Mouse (Mus musculus): ENCODE measurements around the gene Mboat2. TPM values are rescaled to one million over a fixed set of nuclear protein-coding genes. Genes with fewer than 3 reads are reported as not detected.

Mboat2 gene
- total and polyA plus RNA-seq, 3 experiments, result 0.20 to 1.6 (median 0.98) TPM

- no peak for ATAC-seq (ENCODE audit: extremely low read depth, insufficient number of reproducible peaks, low FRiP score, poor library complexity, severe bottlenecking)
- H3K4me1 ChIP-seq (ENCODE audit: insufficient read depth, low read depth, low read length), result peaks cover 46% of the 10 kb centered on the region
- no peak for DNase-seq (ENCODE audit: low spot score)
- peaks cover 9% of the 10 kb centered on the region for H3K36me3 ChIP-seq (replicated peaks)
- no peak overlapping the region for H3K4me3 ChIP-seq (ENCODE audit: low read depth, low read length)
- H3K9me3 ChIP-seq (replicated peaks), result no peaks in the 10 kb centered on the region
- no peak for TF ChIP-seq TAL1 (conservative IDR thresholded peaks at IDR 0.05; ENCODE audit: low read depth, low read length)
- no peak for TF ChIP-seq GATA2 (IDR thresholded peaks at IDR 0.05; ENCODE audit: borderline replicate concordance, low read depth, low read length)
- no peak for TF ChIP-seq CTCF (IDR thresholded peaks at IDR 0.05; ENCODE audit: low read depth, low read length)
- no peak for TF ChIP-seq POLR2AphosphoS5 (IDR thresholded peaks at IDR 0.05; ENCODE audit: insufficient replicate concordance, low read depth, low read length)
- no peak for TF ChIP-seq GATA1 (IDR thresholded peaks at IDR 0.05; ENCODE audit: borderline replicate concordance, low read length)
- H3K27me3 ChIP-seq (ENCODE audit: insufficient read depth, low read length), result no peaks in the 10 kb centered on the region
These were observed 47.4 kb downstream of the Mboat2 start for GRCm38 (mm10) chr12:24878090-24878489.

DNA sequence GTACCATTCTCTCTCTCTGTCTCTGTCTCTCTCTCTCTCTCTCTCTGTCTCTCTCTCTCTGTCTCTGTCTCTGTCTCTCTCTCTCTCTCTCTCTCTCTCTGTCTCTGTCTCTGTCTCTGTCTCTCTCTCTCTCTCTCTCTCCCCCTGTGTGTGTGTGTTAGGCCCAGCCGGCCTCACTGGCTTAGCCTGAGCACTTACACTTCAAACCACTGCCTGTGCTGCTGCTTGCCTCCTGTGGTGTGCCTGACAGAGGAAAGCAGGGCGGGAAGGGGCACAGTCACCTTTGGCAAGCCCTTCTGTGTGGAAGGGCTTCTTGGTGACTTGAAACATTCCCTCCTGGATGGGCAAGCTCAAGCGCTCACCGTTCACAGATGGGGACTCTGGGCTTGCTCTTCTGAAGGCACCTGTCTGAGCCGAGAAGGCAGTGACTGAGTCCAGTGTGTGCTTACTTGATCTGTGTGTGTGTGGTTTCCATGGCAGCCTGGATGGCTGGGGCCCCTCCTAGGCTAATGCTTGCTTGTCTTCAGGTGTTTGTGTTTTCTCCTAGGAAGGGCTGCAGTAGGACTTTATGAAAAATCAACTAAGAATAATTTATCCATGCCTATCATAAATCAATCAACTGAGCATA, 48.2 kb downstream of the Mboat2 start:
- no peak overlapping the region; the same call in 1 of the 2 replicates for H3K4me3 ChIP-seq (ENCODE audit: low read depth, low read length)
- H3K27me3 ChIP-seq (ENCODE audit: insufficient read depth, low read length), result no peaks in the 10 kb centered on the region
- DNase-seq (ENCODE audit: low spot score) (no peak), ATAC-seq (ENCODE audit: extremely low read depth, insufficient number of reproducible peaks, low FRiP score, poor library complexity, severe bottlenecking) (no peak)
- peaks cover 46% of the 10 kb centered on the region for H3K4me1 ChIP-seq (ENCODE audit: insufficient read depth, low read depth, low read length)
- TF ChIP-seq POLR2AphosphoS5 (IDR thresholded peaks at IDR 0.05; ENCODE audit: insufficient replicate concordance, low read depth, low read length), result no peak
- TF ChIP-seq GATA2 (IDR thresholded peaks at IDR 0.05; ENCODE audit: borderline replicate concordance, low read depth, low read length), result no peak
- TF ChIP-seq GATA1 (IDR thresholded peaks at IDR 0.05; ENCODE audit: borderline replicate concordance, low read length), result no peak
- TF ChIP-seq TAL1 (conservative IDR thresholded peaks at IDR 0.05; ENCODE audit: low read depth, low read length), result no peak
- no peak for TF ChIP-seq CTCF (IDR thresholded peaks at IDR 0.05; ENCODE audit: low read depth, low read length)
- H3K36me3 ChIP-seq (replicated peaks), result peaks cover 16% of the 10 kb centered on the region
- H3K9me3 ChIP-seq (replicated peaks), result no peaks in the 10 kb centered on the region

DNA sequence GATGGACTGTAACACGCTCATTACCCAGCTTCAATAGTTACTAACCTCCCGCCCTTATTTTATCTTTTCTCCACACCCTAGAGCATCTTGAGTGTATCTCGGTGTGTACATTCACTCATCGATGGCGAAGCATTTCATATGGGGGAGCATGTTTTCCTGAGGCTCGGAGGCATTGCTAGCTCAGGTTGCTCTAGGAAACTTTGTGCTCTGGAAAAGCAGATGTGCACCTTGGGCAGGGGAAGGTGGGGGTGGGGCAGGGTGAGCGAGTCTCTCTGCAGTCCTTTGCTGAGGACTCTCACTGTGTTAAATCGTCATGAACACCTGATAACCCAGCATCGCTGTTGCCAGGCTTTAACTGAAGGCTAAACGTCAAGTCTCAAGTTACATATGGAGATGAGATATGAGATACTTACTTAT, 48.9 kb downstream of the Mboat2 start:
- no peak for TF ChIP-seq GATA2 (IDR thresholded peaks at IDR 0.05; ENCODE audit: borderline replicate concordance, low read depth, low read length)
- TF ChIP-seq GATA1 (IDR thresholded peaks at IDR 0.05; ENCODE audit: borderline replicate concordance, low read length), result no peak
- no peak for TF ChIP-seq TAL1 (conservative IDR thresholded peaks at IDR 0.05; ENCODE audit: low read depth, low read length)
- TF ChIP-seq POLR2AphosphoS5 (IDR thresholded peaks at IDR 0.05; ENCODE audit: insufficient replicate concordance, low read depth, low read length), result no peak
- no peak for TF ChIP-seq CTCF (IDR thresholded peaks at IDR 0.05; ENCODE audit: low read depth, low read length)
- peaks cover 43% of the 10 kb centered on the region for H3K4me1 ChIP-seq (ENCODE audit: insufficient read depth, low read depth, low read length)
- ATAC-seq (ENCODE audit: extremely low read depth, insufficient number of reproducible peaks, low FRiP score, poor library complexity, severe bottlenecking) (peak; percentile 41; the same call in 1 of the 2 replicates), DNase-seq (ENCODE audit: low spot score) (no peak)
- no peaks in the 10 kb centered on the region for H3K9me3 ChIP-seq (replicated peaks)
- no peaks in the 10 kb centered on the region for H3K27me3 ChIP-seq (ENCODE audit: insufficient read depth, low read length)
- peaks cover 23% of the 10 kb centered on the region for H3K36me3 ChIP-seq (replicated peaks)
- no peak overlapping the region; the same call in 1 of the 2 replicates for H3K4me3 ChIP-seq (ENCODE audit: low read depth, low read length)

DNA sequence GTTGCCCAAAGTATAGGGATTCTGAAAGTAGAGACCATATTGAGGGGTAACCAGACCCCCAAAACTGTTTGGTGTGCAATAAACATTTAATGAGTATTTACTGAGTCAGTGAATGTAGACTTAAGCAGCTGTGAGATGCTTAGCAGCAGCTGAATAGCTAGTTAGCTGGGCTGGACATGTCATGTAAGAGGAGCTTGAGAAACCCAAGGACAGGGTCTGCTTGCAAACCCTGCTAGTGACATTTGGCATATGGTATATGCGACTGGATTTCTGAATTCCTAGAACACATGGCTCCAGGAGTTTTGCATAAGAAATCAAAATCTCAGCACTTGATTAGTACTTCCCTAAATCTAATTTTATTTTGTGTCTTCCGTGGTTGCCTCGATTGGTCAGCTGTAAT, 52.6 kb downstream of the Mboat2 start:
- ATAC-seq (ENCODE audit: extremely low read depth, insufficient number of reproducible peaks, low FRiP score, poor library complexity, severe bottlenecking), result no peak
- H3K9me3 ChIP-seq (replicated peaks), result no peaks in the 10 kb centered on the region
- H3K27me3 ChIP-seq (ENCODE audit: insufficient read depth, low read length), result no peaks in the 10 kb centered on the region
- H3K4me1 ChIP-seq (ENCODE audit: insufficient read depth, low read depth, low read length), result peaks cover 45% of the 10 kb centered on the region
- no peak overlapping the region for H3K4me3 ChIP-seq (ENCODE audit: low read depth, low read length)
- peaks cover 41% of the 10 kb centered on the region for H3K36me3 ChIP-seq (replicated peaks)
- DNase-seq (ENCODE audit: low spot score), result no peak
- no peak for TF ChIP-seq GATA2 (IDR thresholded peaks at IDR 0.05; ENCODE audit: borderline replicate concordance, low read depth, low read length)
- TF ChIP-seq CTCF (IDR thresholded peaks at IDR 0.05; ENCODE audit: low read depth, low read length), result no peak
- TF ChIP-seq POLR2AphosphoS5 (IDR thresholded peaks at IDR 0.05; ENCODE audit: insufficient replicate concordance, low read depth, low read length), result no peak
- TF ChIP-seq GATA1 (IDR thresholded peaks at IDR 0.05; ENCODE audit: borderline replicate concordance, low read length), result no peak
- TF ChIP-seq TAL1 (conservative IDR thresholded peaks at IDR 0.05; ENCODE audit: low read depth, low read length), result no peak

GRCm38 (mm10) chr12:24886800-24887199, 56.1 kb downstream of the Mboat2 start:
- peaks cover 58% of the 10 kb centered on the region for H3K4me1 ChIP-seq (ENCODE audit: insufficient read depth, low read depth, low read length)
- no peak for DNase-seq (ENCODE audit: low spot score)

DNA sequence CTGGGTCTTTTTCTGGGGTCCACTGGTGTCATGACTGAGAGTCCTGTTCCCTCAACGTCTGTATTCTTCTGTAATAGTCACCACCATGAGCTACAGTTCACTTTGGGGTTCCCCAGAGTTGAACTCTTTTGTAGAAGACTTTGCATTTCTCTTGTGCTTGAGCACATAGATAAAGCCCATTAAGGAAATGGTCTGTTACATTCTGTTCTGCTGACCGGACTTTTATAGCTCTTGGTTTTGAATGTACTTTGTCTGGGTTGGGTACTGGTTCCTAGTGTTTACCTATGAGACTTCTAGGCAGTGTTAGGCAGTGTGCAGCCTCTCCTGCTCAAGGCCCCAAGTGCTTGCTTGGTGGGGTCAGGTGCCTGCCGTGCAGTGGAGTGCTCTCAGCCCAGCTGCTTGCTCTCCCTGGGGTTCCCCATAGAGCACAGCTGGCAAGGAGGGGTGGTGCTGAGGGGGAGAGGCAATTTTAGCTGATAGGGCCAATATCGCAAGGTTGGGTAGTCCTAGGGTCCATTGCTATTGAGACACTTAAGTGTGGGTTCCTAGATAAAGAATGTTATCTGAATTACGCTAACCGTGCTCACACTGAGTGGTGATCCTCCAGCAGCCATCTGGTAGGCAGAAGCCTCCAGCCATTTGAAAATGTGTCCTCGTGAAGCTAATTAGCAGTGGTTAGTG, 58.8 kb downstream of the Mboat2 start:
- DNase-seq (ENCODE audit: low spot score), result peak; percentile 90
- Histone ChIP-seq H3K4me3 (ENCODE audit: low read depth, low read length) (peak overlapping the region; percentile 53; the same call in 1 of the 2 replicates), H3K4me1 (ENCODE audit: insufficient read depth, low read depth, low read length) (peaks cover 77% of the 10 kb centered on the region), H3K9me3 (replicated peaks) (no peaks in the 10 kb centered on the region), H3K27me3 (ENCODE audit: insufficient read depth, low read length) (no peaks in the 10 kb centered on the region), H3K36me3 (replicated peaks) (peaks cover 38% of the 10 kb centered on the region)
- TF ChIP-seq TAL1 (conservative IDR thresholded peaks at IDR 0.05; ENCODE audit: low read depth, low read length), result peak; percentile 82
- TF ChIP-seq GATA1 (IDR thresholded peaks at IDR 0.05; ENCODE audit: borderline replicate concordance, low read length), result no peak
- ATAC-seq (ENCODE audit: extremely low read depth, insufficient number of reproducible peaks, low FRiP score, poor library complexity, severe bottlenecking), result peak; percentile 82

More at GRCm38 (mm10) chr12:24886800-24887199, 56.1 kb downstream of the Mboat2 start:
- H3K4me3 ChIP-seq (ENCODE audit: low read depth, low read length), result no peak overlapping the region
- H3K27me3 ChIP-seq (ENCODE audit: insufficient read depth, low read length), result no peaks in the 10 kb centered on the region
- H3K36me3 ChIP-seq (replicated peaks), result peaks cover 47% of the 10 kb centered on the region
- TF ChIP-seq CTCF (IDR thresholded peaks at IDR 0.05; ENCODE audit: low read depth, low read length) (no peak), TAL1 (conservative IDR thresholded peaks at IDR 0.05; ENCODE audit: low read depth, low read length) (peak; percentile 25; the same call in 1 of the 2 replicates)
- no peak for ATAC-seq (ENCODE audit: extremely low read depth, insufficient number of reproducible peaks, low FRiP score, poor library complexity, severe bottlenecking)
- H3K9me3 ChIP-seq (replicated peaks), result no peaks in the 10 kb centered on the region
